Mouse (Mus musculus) cerebellum, postnatal 4 days (tissue): ENCODE results near the gene Fam219a.
A peak's percentile ranks its signal among the peaks of the same experiment; 100 is the strongest.

Experiments
- DNase-seq, 2 experiments: peaks; one replicate each; pipeline ENCODE4 v3.0.0; 2022; ENCODE audit warnings: low spot score in 2 of 2, mixed read lengths in 1 of 2

Gene Fam219a

DNA sequence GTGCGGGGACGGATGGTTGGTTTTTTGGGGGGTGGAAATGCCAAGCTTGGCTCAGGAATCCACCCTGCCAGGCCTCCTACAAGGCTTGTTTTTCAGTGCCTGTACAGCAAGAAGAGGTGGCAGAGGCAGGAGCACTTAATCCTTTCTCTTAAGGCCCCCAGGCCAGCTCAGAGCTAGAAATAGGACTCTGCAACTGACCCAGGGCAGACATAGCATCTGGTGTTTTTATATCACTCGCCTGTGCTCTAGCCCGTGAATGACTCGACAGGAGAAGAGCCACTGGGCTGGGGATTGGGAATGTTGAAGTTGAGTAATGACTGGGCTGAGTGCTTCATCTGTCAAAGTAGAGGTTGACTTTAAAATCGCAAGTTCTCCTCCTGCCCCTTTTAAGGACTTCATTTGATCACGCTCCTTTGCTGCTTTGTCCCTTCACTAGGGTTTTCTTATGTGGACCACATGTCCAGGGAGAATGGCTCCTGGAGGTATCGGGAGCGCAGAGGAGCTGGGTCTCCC is 91.6 kb downstream of the Fam219a start:
- no peak for DNase-seq

GRCm38 (mm10) chr4:41471384-41471689 is 98.0 kb downstream of the Fam219a start:
- no peak for DNase-seq

DNA sequence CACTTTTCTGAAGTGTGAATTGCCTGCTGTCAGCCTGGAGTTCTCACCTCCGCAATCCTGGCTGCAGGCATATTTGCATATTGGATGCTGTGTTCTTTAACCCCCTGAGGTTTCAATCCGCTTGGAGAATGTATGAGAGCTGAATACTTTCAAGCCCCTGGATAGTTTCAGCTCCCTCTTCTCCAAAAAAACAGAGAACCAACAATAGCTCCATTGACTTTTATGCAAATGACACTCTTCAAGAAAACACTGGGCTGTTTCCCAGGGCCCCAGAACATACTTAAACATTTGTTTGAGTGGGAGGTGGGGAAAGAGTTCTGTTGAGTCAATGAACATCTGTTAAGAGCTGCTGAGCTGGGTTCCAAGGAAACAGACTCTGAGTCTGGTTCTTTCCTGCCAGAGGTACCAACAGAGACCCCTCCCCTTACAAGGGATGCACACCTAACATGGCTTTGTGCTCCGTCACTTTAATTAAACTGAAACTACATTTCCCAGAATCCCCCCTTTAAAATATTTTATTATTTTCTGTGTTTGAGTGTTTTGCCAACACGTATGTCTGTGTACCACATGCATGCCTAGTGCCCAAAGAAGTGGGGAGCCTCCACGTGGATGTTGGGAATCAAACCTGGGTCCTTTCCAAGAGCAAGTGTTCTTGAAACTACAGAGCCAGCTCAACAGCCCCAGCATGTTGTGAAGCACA is 98.5 kb downstream of the Fam219a start:
- no peak for DNase-seq

DNA sequence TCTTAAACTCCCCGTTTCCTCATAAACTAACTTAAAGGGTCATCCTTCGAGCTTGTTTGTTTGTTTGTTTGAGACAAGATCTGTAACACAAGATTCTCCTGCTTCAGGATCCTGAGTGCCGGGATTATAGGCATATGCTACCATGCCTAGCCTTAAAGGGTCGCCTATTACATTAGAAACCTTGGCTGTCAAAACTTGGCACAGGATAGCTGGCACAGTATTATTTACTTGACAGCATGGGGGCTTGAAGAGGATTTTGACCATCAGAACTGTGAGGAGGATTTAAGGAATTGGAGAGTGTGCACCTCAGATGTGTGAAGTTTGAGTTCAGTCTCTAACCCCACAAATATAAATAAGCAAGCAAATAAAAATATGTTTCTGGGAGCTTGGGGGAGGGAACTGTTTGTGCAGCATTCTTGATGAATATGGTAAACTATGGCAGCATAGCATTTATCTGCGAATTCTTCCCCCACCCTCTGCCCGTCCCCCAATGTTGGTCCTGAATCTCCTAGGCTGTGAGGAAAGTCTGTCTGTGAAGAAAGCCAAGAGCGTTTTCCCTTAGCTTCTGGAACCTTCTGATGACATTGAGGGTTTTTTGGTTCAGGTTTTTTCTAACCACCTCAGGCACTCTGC is 99.2 kb downstream of the Fam219a start:
- no peak for DNase-seq

GRCm38 (mm10) chr4:41469199-41469598 is 100.1 kb downstream of the Fam219a start:
- no peak for DNase-seq

DNA sequence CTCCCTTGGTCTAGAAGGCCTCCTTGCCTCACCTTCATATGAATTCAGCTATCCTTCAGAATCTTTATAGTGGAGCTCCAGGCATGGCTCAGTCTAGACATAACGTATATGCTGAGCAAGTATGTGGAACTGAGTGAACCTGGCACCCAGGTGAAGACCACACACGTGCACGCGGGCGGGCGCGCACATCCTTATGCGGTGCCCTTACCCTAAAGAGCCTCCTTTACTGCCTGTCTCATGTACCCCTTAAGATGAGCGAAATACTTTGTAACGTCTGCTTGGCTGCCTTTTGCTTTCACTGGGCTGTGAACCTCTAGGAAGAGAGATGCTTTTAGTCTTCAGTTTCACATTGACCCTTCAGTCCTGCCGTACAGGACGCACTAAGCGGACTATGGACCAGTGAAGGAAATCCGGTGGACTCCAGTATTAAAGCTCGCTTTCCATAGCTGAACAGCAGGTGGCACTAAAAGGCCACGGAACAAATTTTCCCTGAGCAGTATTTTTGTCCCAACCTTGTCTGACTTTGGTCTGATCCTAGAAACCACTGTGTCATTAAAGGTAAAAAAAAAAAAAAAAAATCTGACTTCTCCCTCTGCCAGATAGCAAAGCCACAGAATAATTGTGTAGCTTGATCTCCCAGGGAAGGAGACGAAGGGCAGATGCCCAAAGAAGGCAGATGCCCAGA is 100.8 kb downstream of the Fam219a start:
- peak; percentile 40 to 58 for DNase-seq
